Mouse (Mus musculus) adrenal gland, adult 2 months (tissue): Measurements from ENCODE around the gene C5ar2. TPM values are rescaled to one million over a fixed set of nuclear protein-coding genes. Genes with fewer than 3 reads are reported as not detected.
"Not testable (repeated sequence)": the region's sequence is repeated elsewhere in the genome, so short reads cannot be mapped to it uniquely, and the experiment has no call there.

Source experiments
- DNase-seq: peaks from one replicate; pipeline ENCODE4 v3.0.0; 2021
- long read RNA-seq: library from polyadenylated mRNA; stranded (forward); transcript quantifications from one replicate; pipeline ENCODE4 v2.0.0, GENCODE M21; 2021
- polyA plus RNA-seq: library from polyadenylated mRNA; depleted of rRNA; stranded (reverse); fragments of >200 nt; gene quantifications from 2 replicates; pipeline ENCODE4 v1.2.3, GENCODE M21; 2012; rRNA removed
- total RNA-seq, 2 experiments: library from RNA; stranded (reverse); gene quantifications; 2 replicates each; pipeline ENCODE4 v1.2.3; 2021

Gene C5ar2
- total RNA-seq (under 1 TPM; 0.52 to 0.59 TPM), polyA plus RNA-seq (0.43 and 0.71 TPM in 2 replicates)
- long read RNA-seq = 0 reads

DNA sequence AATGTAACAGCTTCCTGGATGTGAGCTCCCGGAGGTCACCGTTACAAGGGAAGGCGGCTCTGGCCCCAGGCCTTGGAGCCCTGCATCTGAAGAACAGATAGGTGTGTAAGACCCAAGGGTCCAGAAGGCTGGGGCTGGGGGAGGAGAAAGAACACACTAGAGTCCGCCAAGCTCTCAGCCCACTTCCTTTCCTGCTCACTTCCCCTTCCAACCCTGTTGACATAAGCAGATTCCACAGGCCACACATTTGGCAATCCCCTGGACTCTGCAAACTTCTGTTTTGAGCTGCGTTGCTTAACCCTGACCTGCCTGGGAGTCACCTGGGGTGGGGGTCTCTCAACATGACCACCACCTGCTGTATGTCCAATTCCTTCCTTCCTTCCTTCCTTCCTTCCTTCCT, at the start of gene C5ar2:
Gene C5ar2 (minus strand): TSS at position 88 of the 400 bp plus-strand sequence.
- DNase-seq = peak; percentile 14

DNA sequence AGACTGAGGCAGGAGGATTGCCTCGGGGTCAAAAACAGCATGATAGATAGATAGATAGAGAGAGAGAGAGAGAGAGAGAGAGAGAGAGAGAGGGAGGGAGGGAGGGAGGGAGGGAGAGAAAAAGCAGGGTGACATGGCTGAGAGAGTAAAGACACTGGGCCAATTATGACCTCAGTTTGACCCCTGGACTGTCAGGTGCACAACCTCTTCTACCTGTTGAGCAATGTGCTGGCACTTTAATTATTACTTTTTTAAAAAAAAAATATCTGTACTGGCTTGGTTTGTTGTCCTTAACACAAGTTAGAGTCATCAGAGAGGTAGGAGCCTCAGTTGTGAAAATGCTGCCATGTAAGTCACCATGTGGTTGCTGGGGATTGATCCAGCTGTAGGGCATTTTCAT, 43.8 kb upstream of the C5ar2 start:
- DNase-seq = no peak

GRCm38 (mm10) chr7:16287016-16287415, 43.1 kb upstream of the C5ar2 start:
- DNase-seq = no peak

- peak; percentile 100 for DNase-seq
These were observed 42.3 kb upstream of the C5ar2 start, which contains the start of gene Ccdc9 for GRCm38 (mm10) chr7:16286026-16286961. TSS of gene Ccdc9 (minus strand) at chr7:16286795.

GRCm38 (mm10) chr7:16285450-16286025, 41.6 kb upstream of the C5ar2 start:
- DNase-seq = peak; percentile 84

DNA sequence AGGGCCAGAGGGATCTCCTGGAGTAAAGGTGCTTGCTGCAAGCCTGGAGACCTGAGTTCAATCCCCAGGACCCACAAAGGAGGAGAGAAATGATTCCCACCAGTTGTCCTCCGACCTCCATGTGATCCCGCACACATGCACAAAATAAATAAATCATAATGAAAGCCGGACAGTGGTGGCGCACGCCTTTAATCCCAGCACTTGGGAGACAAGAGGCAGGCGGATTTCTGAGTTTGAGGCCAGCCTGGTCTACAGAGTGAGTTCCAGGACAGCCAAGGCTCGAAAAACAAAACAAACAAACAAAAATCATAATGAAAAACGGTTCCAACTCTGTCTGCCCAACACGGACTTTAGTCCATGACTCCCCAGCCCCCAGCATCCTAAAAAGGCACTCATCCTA, 41.0 kb upstream of the C5ar2 start:
- no peak for DNase-seq

DNA sequence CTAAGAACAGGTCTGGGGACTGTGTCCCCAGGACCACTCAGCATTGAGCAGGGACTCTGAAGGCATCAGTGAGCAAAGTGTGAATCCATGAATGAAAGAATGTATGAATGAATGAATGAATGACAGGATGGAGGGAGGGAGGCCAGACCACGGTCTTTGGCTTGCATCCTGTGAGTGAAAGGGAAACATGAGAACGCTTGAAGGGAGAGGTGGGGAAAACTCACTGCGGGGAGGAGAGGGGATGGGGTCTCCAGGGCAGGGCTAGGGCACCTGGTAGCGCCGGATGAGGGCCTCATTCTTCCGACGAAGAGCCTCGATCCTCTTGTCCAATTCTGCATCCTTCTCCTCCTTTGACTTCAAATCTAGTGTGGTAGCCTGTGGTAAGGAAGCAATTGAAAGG, 40.0 kb upstream of the C5ar2 start:
- DNase-seq = no peak

- DNase-seq = no peak
These were observed 38.4 kb upstream of the C5ar2 start for GRCm38 (mm10) chr7:16282334-16282733.

- DNase-seq = no peak
These were observed 36.8 kb upstream of the C5ar2 start for GRCm38 (mm10) chr7:16280721-16281120.

- DNase-seq = no peak
These were observed 31.3 kb upstream of the C5ar2 start for GRCm38 (mm10) chr7:16274922-16275890.

GRCm38 (mm10) chr7:16273766-16274140, 29.8 kb upstream of the C5ar2 start:
- DNase-seq = peak; percentile 89

DNA sequence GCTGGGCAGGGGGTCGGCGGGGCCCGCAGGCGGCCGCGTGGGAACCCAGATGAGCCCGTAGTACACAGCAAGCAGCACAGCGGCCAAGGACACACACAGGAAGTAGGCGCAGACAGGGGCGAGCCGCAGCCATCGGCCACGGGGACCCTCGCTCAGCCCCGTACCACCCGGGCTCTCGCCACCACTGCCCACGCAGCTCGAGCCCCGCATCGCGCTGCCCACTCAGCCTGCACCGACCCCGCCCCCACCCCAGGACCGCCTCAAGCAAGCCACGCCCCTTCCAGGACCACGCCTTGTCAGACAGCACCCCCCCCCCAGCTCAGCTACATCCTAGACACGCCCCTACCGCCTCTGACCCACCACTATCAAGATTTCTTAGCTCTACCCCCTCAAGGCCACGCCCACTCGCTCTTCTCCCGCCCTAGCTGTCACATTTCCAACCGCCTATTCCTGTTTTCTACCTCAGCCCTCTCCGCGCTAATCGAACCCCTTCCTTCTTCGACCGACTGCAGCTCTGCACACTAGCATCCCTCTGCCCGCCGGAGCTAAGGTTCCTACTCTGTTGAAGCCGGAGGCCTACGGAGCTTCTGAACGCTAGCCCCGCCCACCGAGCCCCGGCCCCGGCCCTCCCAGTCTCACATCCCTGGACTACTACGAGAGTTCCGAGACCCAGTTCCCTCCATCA, 29.3 kb upstream of the C5ar2 start, which contains the start of gene Inafm1:
Gene Inafm1 (minus strand): TSS at position 537 of the 685 bp plus-strand sequence.
- peak; percentile 92 for DNase-seq

DNA sequence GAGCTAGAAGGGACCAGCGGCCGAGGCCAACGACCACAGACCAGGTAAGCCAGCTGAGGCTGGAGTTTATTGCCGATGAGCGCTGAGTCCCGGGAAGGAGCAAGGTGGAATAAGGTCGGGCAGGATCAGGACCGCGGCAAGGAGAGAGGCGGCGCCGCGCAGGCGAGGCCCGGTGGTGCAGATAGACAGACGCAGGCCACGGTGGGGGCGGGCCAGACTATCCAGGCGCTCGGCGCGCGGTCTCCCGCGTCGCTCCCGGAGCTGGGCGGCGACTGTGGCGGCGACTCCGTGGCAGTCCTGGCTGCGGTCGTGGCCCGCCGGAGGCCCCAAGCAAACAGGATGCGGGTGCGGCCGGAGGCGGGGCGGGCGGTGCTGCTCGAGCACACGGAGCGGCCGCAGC, 28.7 kb upstream of the C5ar2 start:
- peak; percentile 85 for DNase-seq

DNA sequence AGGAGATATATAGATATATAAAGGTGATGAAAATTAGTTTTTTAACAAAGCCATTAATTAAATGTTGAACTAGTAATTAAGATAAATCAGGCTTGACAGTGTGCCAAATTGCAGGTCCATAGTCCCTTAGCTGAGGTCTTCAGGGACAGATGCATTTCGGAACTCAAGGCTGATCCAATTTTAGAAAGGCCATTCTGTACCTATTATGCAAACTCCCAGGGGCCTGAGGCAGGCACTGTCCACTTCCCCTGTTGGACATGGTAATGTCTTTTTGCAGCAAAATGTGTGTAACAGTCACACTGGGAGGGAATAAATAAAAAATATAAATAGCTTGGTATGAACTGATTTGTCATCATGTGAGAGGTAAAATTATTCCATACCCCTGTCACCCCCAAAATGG, 27.2 kb upstream of the C5ar2 start:
- no peak for DNase-seq

DNA sequence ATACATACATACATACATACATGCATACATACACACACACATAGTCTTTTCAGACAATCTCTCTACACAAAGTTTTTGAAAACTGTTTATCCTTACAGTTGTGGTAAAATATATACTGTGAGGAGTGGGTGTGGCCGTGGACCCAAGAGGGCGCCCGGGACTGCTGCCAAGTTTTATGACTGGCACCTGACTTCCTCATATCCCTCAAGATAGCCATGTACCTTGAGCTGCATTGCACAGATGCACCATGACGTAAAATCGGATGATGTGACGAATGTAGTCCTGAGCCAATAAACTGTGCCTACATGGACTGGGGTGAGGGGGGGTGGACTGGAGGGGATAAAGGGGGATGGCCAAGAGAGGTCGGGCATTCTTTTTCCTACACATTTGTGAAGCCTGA, 22.6 kb upstream of the C5ar2 start:
- not testable (repeated sequence) for DNase-seq

- DNase-seq = no peak
These were observed 21.9 kb upstream of the C5ar2 start for GRCm38 (mm10) chr7:16265856-16266255.

DNA sequence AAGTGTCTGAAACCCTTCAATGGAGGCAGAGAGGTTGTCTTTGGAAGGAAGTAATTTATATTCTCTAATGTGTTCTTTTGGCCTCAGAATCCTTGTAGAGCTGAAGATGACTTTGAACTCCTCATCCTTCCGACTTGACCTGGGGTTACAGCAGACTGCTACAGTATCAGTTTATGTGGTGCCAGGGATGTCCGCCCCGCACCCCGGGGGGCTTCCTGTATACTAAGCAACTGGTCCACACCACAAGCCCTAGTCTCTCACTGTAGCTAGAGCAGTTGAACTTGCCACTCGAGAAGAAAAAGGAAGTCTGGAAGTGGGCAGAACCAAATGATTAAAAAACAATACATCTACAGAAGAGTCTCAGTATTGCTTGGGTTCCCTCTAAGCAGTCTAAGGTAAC, 19.9 kb upstream of the C5ar2 start:
- DNase-seq = no peak

DNA sequence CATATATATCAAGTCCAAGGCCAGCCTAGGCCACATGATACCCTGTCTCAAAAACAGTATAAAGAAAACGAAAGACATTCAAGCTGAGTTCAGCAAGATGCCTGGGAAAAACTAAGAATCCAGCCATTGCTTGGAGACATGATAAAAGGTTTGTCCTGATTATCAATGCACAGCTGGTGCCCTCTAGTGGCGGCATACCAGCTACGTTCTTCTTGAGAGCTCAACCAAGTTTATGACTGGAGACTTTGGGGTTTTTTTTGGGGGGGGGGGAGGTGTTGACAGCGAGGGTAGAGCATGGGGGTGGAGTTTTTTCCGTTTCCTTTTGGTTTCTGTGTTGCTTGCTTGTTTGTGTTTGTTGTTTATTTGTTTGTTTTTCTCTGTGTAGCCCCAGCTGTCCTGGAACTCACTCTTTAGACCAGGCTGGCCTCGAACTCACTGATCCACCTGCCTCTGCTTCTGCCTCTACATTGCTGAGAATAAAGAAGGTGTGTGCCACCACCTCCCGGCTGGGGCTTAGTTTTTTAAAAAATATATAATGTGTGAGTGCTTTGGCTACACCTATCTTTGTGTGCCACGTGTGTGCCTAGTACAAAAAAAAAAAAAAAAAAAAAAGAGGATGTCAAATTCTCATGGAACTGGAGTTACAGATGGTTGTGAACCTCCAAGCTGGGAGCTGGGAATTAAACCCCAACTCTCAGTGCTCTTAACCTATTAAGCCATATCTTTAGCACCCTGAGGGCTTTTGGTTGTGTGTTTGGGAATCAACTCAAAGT, 19.2 kb upstream of the C5ar2 start:
- DNase-seq = peak; percentile 64

DNA sequence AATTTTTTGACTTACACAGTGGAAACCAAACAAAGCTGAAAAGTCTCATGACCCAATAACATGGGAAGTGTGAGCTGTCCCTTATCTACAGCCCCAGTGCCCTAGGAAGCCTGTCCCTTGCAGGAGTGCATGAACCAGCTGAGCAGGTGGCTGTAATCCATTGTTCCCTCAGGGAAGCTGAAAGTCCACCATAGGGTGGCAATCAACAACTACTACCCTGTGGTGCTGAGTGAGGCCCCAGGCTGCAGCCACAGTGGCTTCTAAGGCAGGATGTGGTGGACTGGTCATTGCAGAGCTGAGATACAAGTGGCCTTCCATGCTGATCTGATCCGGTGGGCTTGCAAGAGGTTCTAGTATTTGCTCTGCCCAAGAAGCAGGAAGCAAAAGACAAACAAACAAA, 17.1 kb upstream of the C5ar2 start:
- no peak for DNase-seq

- no peak for DNase-seq
These were observed 15.2 kb upstream of the C5ar2 start, which contains the start of gene C5ar1 for GRCm38 (mm10) chr7:16259110-16259590. TSS of gene C5ar1 (minus strand) at chr7:16259540.
